14 mouse cellular contexts compared by ENCODE assay signal in genomic region chr9:20636256-20636655, GRCm38 (mm10). TPM values are rescaled to one million over a fixed set of nuclear protein-coding genes. Genes with fewer than 3 reads are reported as not detected.
DNase-seq lines count a peak whose midpoint lies in the region; ATAC-seq and TF ChIP-seq lines count a peak whose summit lies in the region.
"Had no signal": no experiment of that assay in that cellular context is flagged by ENCODE, and none has a peak within 500 bp of the region (broad histone marks: within the 10 kb centered on the region; RNA-seq: fewer than 3 reads in every experiment).

No protein-coding gene starts in this region.

- no peak overlapping the region for H3K4me2 ChIP-seq in stomach, embryonic 15.5 days
- no peak overlapping the region for H3K4me2 ChIP-seq in stomach, postnatal 0 days (replicated peaks; ENCODE audit: low read depth)
- H3K4me2 ChIP-seq: forebrain, embryonic 15.5 days; heart, embryonic 11.5 days; neural tube, embryonic 12.5 days had no signal

- peaks cover 2% of the 10 kb centered on the region for H3K4me1 ChIP-seq in stomach, embryonic 15.5 days
- H3K4me1 ChIP-seq in stomach, postnatal 0 days (replicated peaks; ENCODE audit: control insufficient read depth, insufficient read depth), result no peaks in the 10 kb centered on the region

- 78% methylated on average over 3 of the region's 3 CpGs for WGBS in stomach, embryonic 15.5 days
- 89% methylated on average over 3 of the region's 3 CpGs for WGBS in stomach, postnatal 0 days

- no peak for TF ChIP-seq EP300 in stomach, postnatal 0 days (optimal IDR thresholded peaks at IDR 0.05)

- no peaks in the 10 kb centered on the region for H3K9me3 ChIP-seq in stomach, embryonic 15.5 days
- H3K9me3 ChIP-seq in stomach, postnatal 0 days (ENCODE audit: control insufficient read depth, low read length), result no peaks in the 10 kb centered on the region
- H3K9me3 ChIP-seq: forebrain, embryonic 15.5 days; neural tube, embryonic 12.5 days had no signal

- H3K9ac ChIP-seq in stomach, embryonic 15.5 days, result no peak overlapping the region
- H3K9ac ChIP-seq in stomach, postnatal 0 days (ENCODE audit: low read length), result no peak overlapping the region
- H3K9ac ChIP-seq: forebrain, embryonic 15.5 days; neural tube, embryonic 12.5 days had no signal

- peak; percentile 5 for DNase-seq in heart, postnatal 4 days
- no peak for DNase-seq in heart, postnatal 25 days (ENCODE audit: low spot score)
- DNase-seq in stomach, postnatal 0 days (ENCODE audit: low spot score), result no peak
- peak; percentile 13 for DNase-seq in skeletal muscle tissue, adult 2 months (ENCODE audit: low read depth, low spot score)
- DNase-seq in left cerebral cortex, adult 9 months (ENCODE audit: low spot score in 2 of 2), result no peak
- no peak for DNase-seq in kidney, postnatal 25 days
- DNase-seq: embryo, embryonic 11 days; kidney, adult 9 months had no signal

- peak; percentile 51 for ATAC-seq in stomach, embryonic 15.5 days (ENCODE audit: insufficient read depth, low FRiP score, low read depth)
- ATAC-seq in stomach, postnatal 0 days (ENCODE audit: low FRiP score, low TSS enrichment), result no peak
- ATAC-seq in megakaryocyte-erythroid progenitor cell, adult 5-6 weeks (replicated peaks; ENCODE audit: low FRiP score, low TSS enrichment, poor library complexity, severe bottlenecking), result no peak
- ATAC-seq: forebrain, embryonic 15.5 days had no signal

- peaks cover 10% of the 10 kb centered on the region; the same call in 1 of the 2 replicates for H3K36me3 ChIP-seq in stomach, embryonic 15.5 days
- H3K36me3 ChIP-seq in stomach, postnatal 0 days (ENCODE audit: control insufficient read depth, insufficient read depth, low read length), result peaks cover 16% of the 10 kb centered on the region

- H3K27ac ChIP-seq in stomach, embryonic 15.5 days, result no peak overlapping the region
- no peak overlapping the region for H3K27ac ChIP-seq in stomach, postnatal 0 days (replicated peaks)
- H3K27ac ChIP-seq: forebrain, embryonic 15.5 days; neural tube, embryonic 12.5 days had no signal

- H3K4me3 ChIP-seq in stomach, embryonic 15.5 days (replicated peaks), result no peak overlapping the region
- H3K4me3 ChIP-seq in stomach, postnatal 0 days (ENCODE audit: low read depth, low read length), result no peak overlapping the region
- H3K4me3 ChIP-seq: forebrain, embryonic 15.5 days; megakaryocyte, embryonic 14.5 days; neural tube, embryonic 12.5 days had no signal

- no peak for TF ChIP-seq CTCF in stomach, postnatal 0 days (IDR thresholded peaks at IDR 0.05; ENCODE audit: low read depth)

- intact Hi-C loops in heart, postnatal 25 days (cut with DNase I), result no loop called here

- no peaks in the 10 kb centered on the region for H3K27me3 ChIP-seq in stomach, embryonic 15.5 days (replicated peaks)
- no peaks in the 10 kb centered on the region for H3K27me3 ChIP-seq in stomach, postnatal 0 days (ENCODE audit: control insufficient read depth, insufficient read depth, low read length)
- H3K27me3 ChIP-seq: forebrain, embryonic 15.5 days; megakaryocyte, embryonic 14.5 days; neural tube, embryonic 12.5 days had no signal

RNA-seq across cellular contexts. Expression of gene Ubl5, which starts 6.4 kb away (rescaled TPM):
- 100 to 1,000 TPM; 213 to 225 TPM for total RNA-seq in heart, postnatal 4 days (2021)
- 100 to 1,000 TPM; 218 to 220 TPM for total RNA-seq in heart, postnatal 25 days (2021)
- 348 and 376 TPM in 2 replicates for polyA plus RNA-seq in stomach, embryonic 15.5 days (2015; fragmentation: Nextera tagmentation; extraction: Ambion mirVana)
- polyA plus RNA-seq in stomach, postnatal 0 days (2015; fragmentation: Nextera tagmentation; extraction: Ambion mirVana), result 451 and 481 TPM in 2 replicates
- total RNA-seq in megakaryocyte-erythroid progenitor cell, adult 5-6 weeks (2014; fragmentation: Nextera tagmentation), result 379 and 438 TPM in 2 replicates
- 101 and 188 TPM in 2 replicates for total RNA-seq in megakaryocyte-erythroid progenitor cell, adult 5-6 weeks (2017)

RNA-seq across cellular contexts. Expression of gene Fbxl12, which starts 8.3 kb away (rescaled TPM):
- 10 to 100 TPM; 16.1 to 16.5 TPM for total RNA-seq in heart, postnatal 4 days (2021)
- total RNA-seq in heart, postnatal 25 days (2021), result 10 to 100 TPM; 10.5 to 11.5 TPM
- polyA plus RNA-seq in stomach, embryonic 15.5 days (2015; fragmentation: Nextera tagmentation; extraction: Ambion mirVana), result 15.3 and 18.5 TPM in 2 replicates
- 7.2 and 8.2 TPM in 2 replicates for polyA plus RNA-seq in stomach, postnatal 0 days (2015; fragmentation: Nextera tagmentation; extraction: Ambion mirVana)
- 19.6 and 24.5 TPM in 2 replicates for total RNA-seq in megakaryocyte-erythroid progenitor cell, adult 5-6 weeks (2014; fragmentation: Nextera tagmentation)
- 2.6 and 3.8 TPM in 2 replicates for total RNA-seq in megakaryocyte-erythroid progenitor cell, adult 5-6 weeks (2017)

RNA-seq across cellular contexts. Expression of gene Pin1, which starts 15.6 kb away (rescaled TPM):
- 10 to 100 TPM; 20.5 to 22.1 TPM for total RNA-seq in heart, postnatal 4 days (2021)
- total RNA-seq in heart, postnatal 25 days (2021), result 10 to 100 TPM; 18.3 to 19.2 TPM
- polyA plus RNA-seq in stomach, embryonic 15.5 days (2015; fragmentation: Nextera tagmentation; extraction: Ambion mirVana), result 44.2 and 45.5 TPM in 2 replicates
- 28.2 and 28.7 TPM in 2 replicates for polyA plus RNA-seq in stomach, postnatal 0 days (2015; fragmentation: Nextera tagmentation; extraction: Ambion mirVana)
- 15.2 and 18.6 TPM in 2 replicates for total RNA-seq in megakaryocyte-erythroid progenitor cell, adult 5-6 weeks (2014; fragmentation: Nextera tagmentation)
- 11.5 and 18.2 TPM in 2 replicates for total RNA-seq in megakaryocyte-erythroid progenitor cell, adult 5-6 weeks (2017)

RNA-seq across cellular contexts. Expression of gene Zfp846, which starts 55.2 kb away (rescaled TPM):
- total RNA-seq in heart, postnatal 4 days (2021), result 10 to 100 TPM in 1 of 2 experiments, 1 to 10 TPM in 1; 8.2 to 12.3 TPM
- total RNA-seq in heart, postnatal 25 days (2021), result 1 to 10 TPM; 5.9 to 6.6 TPM
- polyA plus RNA-seq in stomach, embryonic 15.5 days (2015; fragmentation: Nextera tagmentation; extraction: Ambion mirVana), result 16.5 and 17.8 TPM in 2 replicates
- polyA plus RNA-seq in stomach, postnatal 0 days (2015; fragmentation: Nextera tagmentation; extraction: Ambion mirVana), result 6.0 and 6.9 TPM in 2 replicates
- total RNA-seq in megakaryocyte-erythroid progenitor cell, adult 5-6 weeks (2014; fragmentation: Nextera tagmentation), result 7.8 and 10.1 TPM in 2 replicates
- total RNA-seq in megakaryocyte-erythroid progenitor cell, adult 5-6 weeks (2017), result 6.6 and 8.8 TPM in 2 replicates

Comparison
In these comparisons a context has a peak if more than half of its experiments do, and no peak if none do; other contexts are left out.
1. DNase-seq: peak in heart, postnatal 4 days (single experiment) and skeletal muscle tissue, adult 2 months (single experiment); none in heart, postnatal 25 days (single experiment), stomach, postnatal 0 days (single experiment), left cerebral cortex, adult 9 months (0 of 2) and kidney, postnatal 25 days (0 of 2).